Mouse (Mus musculus) intestine, embryonic 15.5 days (tissue): ENCODE data around the gene Scrt2. TPM values are rescaled to one million over a fixed set of nuclear protein-coding genes. Genes with fewer than 3 reads are reported as not detected.
A peak's percentile ranks its signal among the peaks of the same experiment; 100 is the strongest.
"Not testable (repeated sequence)": the region's sequence is repeated elsewhere in the genome, so short reads cannot be mapped to it uniquely, and the experiment has no call there.

Experiments used
- ATAC-seq: fragments of 200-750 bp; cut with Nextera tagmentation; 2 replicates; pipeline ENCODE4 v1.8.0; 2017; ENCODE audit warnings: moderate TSS enrichment, moderate library complexity
- H3K27ac ChIP-seq: fragments of 300-500 bp; sonication (generic); 2 replicates; pipeline ENCODE4 v1.5.1; 2015; ENCODE audit warnings: mild to moderate bottlenecking, inconsistent platforms
- H3K27me3 ChIP-seq: fragments of 300-500 bp; sonication (generic); replicated peaks from 2 replicates; pipeline ENCODE4 v1.6.1; 2015; ENCODE audit warnings: inconsistent platforms
- H3K36me3 ChIP-seq: fragments of 300-500 bp; sonication (generic); 2 replicates; pipeline ENCODE4 v1.6.1; 2015; ENCODE audit warnings: inconsistent platforms
- H3K4me1 ChIP-seq: fragments of 300-500 bp; sonication (generic); replicated peaks from 2 replicates; pipeline ENCODE4 v1.6.1; 2015; ENCODE audit warnings: inconsistent platforms
- H3K4me2 ChIP-seq: fragments of 300-500 bp; sonication (generic); replicated peaks from 2 replicates; pipeline ENCODE4 v1.6.1; 2015; ENCODE audit warnings: mild to moderate bottlenecking, inconsistent platforms
- H3K4me3 ChIP-seq: fragments of 300-500 bp; sonication (generic); replicated peaks from 2 replicates; pipeline ENCODE4 v1.5.1; 2015; ENCODE audit warnings: inconsistent platforms
- H3K9ac ChIP-seq: fragments of 300-500 bp; sonication (generic); 2 replicates; pipeline ENCODE4 v1.6.1; 2015; ENCODE audit warnings: inconsistent platforms
- H3K9me3 ChIP-seq: fragments of 300-500 bp; sonication (generic); 2 replicates; pipeline ENCODE4 v1.6.1; 2016; ENCODE audit warnings: inconsistent platforms
- WGBS: fragments of 180-500 bp; shearing (Covaris S2); methylation state at CpG from one replicate; pipeline ENCODE4 v1.1.7; 2015; 5-methylcytosine and 5-hydroxymethylcytosine counted together
- polyA plus RNA-seq: library from polyadenylated mRNA; unstranded; fragments of >200 nt; fragmentation: Nextera tagmentation; extraction: Ambion mirVana; gene quantifications from 2 replicates; pipeline ENCODE4 v1.2.1, GENCODE M21; 2015

Gene Scrt2
- polyA plus RNA-seq, 1 experiment from 2014 or later, result 0.04 TPM

DNA sequence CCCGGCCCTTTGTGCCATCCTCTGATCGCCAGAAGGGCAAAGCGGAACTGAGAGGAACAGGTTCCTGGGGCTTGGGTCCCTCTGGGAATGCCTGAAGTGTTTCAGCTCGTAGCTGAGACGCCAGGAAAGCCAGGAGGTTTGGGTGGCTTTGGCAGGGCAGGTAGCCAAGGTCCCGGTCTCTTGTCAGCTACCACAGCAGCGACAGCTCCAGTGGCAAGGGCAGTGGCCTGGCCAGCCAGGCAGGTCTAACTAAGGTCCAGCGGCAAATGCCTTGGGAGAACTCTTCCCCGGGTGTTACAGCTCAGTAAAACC lies 24.1 kb upstream of the Scrt2 start:
- WGBS, result 73% methylated on average over 9 of the region's 9 CpGs
- Histone ChIP-seq H3K27me3 (0 out of 2 replicates have a peak, but pooled peaks cover 5% of the 10 kb centered on the region), H3K4me3 (no peak overlapping the region), H3K27ac (no peak overlapping the region), H3K36me3 (no peaks in the 10 kb centered on the region), H3K4me2 (no peak overlapping the region), H3K4me1 (no peaks in the 10 kb centered on the region), H3K9ac (no peak overlapping the region), H3K9me3 (no peaks in the 10 kb centered on the region)
- no peak for ATAC-seq

DNA sequence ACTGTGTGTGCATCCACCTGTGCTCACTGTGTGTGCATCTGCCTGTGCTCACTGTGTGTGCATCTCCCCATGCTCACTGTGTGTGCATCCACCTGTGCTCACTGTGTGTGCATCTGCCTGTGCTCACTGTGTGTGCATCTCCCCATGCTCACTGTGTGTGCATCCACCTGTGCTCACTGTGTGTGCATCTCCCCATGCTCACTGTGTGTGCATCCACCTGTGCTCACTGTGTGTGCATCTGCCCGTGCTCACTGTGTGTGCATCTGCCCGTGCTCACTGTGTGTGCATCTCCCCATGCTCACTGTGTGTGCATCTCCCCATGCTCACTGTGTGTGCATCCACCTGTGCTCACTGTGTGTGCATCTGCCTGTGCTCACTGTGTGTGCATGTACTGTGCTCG lies 18.5 kb upstream of the Scrt2 start:
- H3K4me2 ChIP-seq, ATAC-seq, H3K9me3 ChIP-seq, H3K4me3 ChIP-seq, H3K27ac ChIP-seq, H3K36me3 ChIP-seq, H3K4me1 ChIP-seq, H3K9ac ChIP-seq, H3K27me3 ChIP-seq: not testable (repeated sequence)
- WGBS, result 93% methylated on average over 3 of the region's 3 CpGs

DNA sequence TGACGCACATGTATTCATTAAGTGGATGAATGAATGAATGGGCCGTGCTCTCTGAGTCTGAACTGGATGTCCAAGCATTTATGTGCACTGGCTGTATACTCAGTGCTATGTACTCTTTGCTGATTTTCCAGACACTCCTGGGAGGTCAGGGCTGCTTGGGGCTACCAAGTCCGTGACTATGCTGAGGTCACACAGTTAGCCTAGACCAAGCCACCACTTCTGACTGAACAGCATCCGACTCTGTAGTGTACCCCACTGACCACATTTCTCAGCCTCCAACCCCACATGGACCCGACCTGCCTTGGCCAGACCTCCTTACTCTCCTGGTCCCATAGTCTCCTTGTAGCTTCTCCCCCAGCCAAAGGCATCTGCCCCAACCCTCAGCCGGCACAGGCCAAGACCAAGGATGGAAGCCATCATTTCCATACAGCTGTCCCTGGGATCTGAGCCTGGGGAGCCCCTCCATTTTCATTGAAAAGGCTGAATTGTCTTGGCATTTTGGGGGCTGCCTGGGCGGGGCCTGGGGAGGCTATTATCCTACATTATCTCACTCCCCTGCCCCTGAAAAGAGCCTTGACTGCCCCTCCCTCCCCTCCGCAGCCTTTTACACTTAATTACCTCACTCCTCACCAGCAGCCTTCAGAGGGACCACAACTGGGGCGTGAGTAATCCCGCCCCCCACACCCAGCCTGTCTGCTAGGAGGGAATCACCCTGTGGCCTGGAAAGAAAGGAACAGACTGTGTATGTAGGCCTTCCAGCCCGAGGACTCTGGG lies 12.5 kb upstream of the Scrt2 start:
- WGBS, result 49% methylated on average over 11 of the region's 11 CpGs
- no peak overlapping the region for H3K9ac ChIP-seq
- no peaks in the 10 kb centered on the region for H3K9me3 ChIP-seq
- ATAC-seq, result no peak
- H3K36me3 ChIP-seq, result no peaks in the 10 kb centered on the region
- no peak overlapping the region for H3K27ac ChIP-seq
- H3K4me1 ChIP-seq, result no peaks in the 10 kb centered on the region
- H3K4me2 ChIP-seq, result no peak overlapping the region
- 0 out of 2 replicates have a peak, but pooled peaks cover 2% of the 10 kb centered on the region for H3K27me3 ChIP-seq
- H3K4me3 ChIP-seq, result no peak overlapping the region

DNA sequence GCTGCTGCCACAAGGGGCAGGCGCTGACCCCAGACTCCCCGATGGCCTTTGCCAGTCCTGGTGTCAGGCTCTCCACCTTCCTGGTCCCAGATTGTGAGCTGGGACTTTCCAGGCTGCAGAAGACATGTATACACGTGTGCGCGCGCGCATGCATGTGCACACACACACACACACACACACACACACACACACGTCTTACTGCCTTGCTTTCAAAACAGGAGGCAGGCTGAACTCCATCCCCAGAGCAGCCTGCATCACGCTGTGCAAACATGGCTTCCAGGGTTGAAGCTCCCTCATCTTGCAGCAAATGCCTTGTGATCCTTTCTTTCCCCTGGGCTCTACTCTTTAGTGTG lies 11.9 kb upstream of the Scrt2 start:
- no peak overlapping the region for H3K4me3 ChIP-seq
- H3K9ac ChIP-seq, result no peak overlapping the region
- H3K36me3 ChIP-seq, result no peaks in the 10 kb centered on the region
- ATAC-seq, result no peak
- H3K4me1 ChIP-seq, result no peaks in the 10 kb centered on the region
- H3K4me2 ChIP-seq, result no peak overlapping the region
- WGBS, result 64% methylated on average over 9 of the region's 9 CpGs
- 0 out of 2 replicates have a peak, but pooled peaks cover 5% of the 10 kb centered on the region for H3K27me3 ChIP-seq
- H3K9me3 ChIP-seq, result no peaks in the 10 kb centered on the region
- H3K27ac ChIP-seq, result no peak overlapping the region

DNA sequence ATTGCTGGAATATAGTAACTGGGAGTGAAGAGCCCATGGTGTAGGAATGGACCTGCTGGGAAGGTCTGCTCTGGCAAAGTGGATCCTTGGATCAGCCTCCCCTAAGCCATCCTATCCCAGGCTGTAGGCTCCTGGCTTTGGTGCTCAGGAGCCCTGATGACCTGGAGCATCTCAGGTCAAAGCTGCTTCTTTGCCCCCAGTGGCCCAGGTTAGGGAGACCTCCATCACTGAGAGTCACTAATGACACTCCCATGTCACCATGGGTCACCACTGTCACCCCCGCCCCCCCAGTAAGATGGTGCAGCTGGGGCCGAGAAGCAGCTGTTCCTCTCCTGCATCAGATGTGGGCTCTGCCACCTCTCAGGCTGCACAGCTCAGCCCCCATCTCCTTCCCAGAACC lies 11.4 kb upstream of the Scrt2 start:
- H3K4me2 ChIP-seq, result no peak overlapping the region
- no peaks in the 10 kb centered on the region for H3K36me3 ChIP-seq
- no peaks in the 10 kb centered on the region for H3K4me1 ChIP-seq
- ATAC-seq, result no peak
- H3K4me3 ChIP-seq, result no peak overlapping the region
- H3K9ac ChIP-seq, result no peak overlapping the region
- 72% methylated on average over 2 of the region's 2 CpGs for whole genome bisulfite sequencing
- H3K9me3 ChIP-seq, result no peaks in the 10 kb centered on the region
- 0 out of 2 replicates have a peak, but pooled peaks cover 7% of the 10 kb centered on the region for H3K27me3 ChIP-seq
- H3K27ac ChIP-seq, result no peak overlapping the region

DNA sequence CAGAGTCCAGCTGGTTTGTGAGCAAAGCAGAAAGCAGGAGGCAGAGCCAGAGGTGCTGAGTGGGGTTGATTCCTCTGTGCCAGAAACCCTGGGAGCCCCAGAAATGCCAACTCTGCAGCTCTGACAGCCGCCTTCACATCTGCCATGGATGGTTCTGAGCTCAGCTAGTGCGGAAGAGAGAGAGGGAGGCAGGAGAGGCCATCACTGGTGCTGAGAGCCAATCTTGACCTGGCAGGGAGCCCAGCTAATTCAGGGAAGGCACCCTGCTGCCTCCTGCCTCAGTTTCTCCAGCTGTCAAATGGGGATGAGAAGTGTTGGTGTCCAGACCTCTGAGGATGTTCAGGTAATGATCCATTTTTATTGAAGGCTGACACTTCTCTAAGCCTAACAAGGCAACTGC lies 6.8 kb upstream of the Scrt2 start:
- 75% methylated on average over 2 of the region's 2 CpGs for WGBS

DNA sequence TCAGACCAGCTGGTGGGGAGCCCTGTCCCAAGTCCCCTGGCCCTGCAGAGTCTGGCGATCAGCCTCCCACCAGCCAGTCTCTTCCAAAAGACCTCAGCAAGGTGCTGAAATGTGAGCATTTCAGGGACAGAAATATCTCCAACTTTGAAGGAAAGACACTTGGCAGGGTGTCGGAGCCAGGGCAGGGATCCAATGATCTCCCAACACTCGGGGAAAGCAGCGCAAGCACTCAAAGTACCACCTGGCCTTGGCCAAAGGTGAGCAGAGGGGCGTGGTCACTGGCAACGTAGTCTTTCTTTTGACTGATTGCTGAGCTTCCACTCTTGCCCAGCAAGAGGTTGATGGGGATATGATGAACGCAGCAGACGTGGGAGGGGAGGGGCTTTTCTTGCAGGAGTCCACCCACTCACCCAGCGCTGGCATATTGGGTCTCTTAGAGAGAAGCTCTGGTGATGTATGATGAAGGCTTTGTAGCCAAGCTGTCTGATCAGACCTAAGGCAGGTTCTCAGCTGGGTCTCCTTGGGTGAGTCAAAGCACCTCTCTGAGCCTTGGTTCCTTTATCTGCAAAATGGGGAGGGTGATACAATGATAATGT lies 5.9 kb upstream of the Scrt2 start:
- no peaks in the 10 kb centered on the region for H3K4me1 ChIP-seq
- no peaks in the 10 kb centered on the region for H3K9me3 ChIP-seq
- peaks cover 44% of the 10 kb centered on the region for H3K27me3 ChIP-seq
- H3K27ac ChIP-seq, result no peak overlapping the region
- H3K4me2 ChIP-seq, result no peak overlapping the region
- ATAC-seq, result no peak
- WGBS, result 39% methylated on average over 9 of the region's 9 CpGs
- no peaks in the 10 kb centered on the region for H3K36me3 ChIP-seq
- H3K4me3 ChIP-seq, result no peak overlapping the region
- H3K9ac ChIP-seq, result no peak overlapping the region

More for the DNA sequence above, 6.8 kb upstream of the Scrt2 start:
- Histone ChIP-seq H3K27ac (no peak overlapping the region), H3K4me1 (no peaks in the 10 kb centered on the region), H3K9ac (no peak overlapping the region), H3K36me3 (no peaks in the 10 kb centered on the region), H3K4me3 (no peak overlapping the region), H3K27me3 (peaks cover 40% of the 10 kb centered on the region), H3K9me3 (no peaks in the 10 kb centered on the region), H3K4me2 (no peak overlapping the region)
- no peak for ATAC-seq

DNA sequence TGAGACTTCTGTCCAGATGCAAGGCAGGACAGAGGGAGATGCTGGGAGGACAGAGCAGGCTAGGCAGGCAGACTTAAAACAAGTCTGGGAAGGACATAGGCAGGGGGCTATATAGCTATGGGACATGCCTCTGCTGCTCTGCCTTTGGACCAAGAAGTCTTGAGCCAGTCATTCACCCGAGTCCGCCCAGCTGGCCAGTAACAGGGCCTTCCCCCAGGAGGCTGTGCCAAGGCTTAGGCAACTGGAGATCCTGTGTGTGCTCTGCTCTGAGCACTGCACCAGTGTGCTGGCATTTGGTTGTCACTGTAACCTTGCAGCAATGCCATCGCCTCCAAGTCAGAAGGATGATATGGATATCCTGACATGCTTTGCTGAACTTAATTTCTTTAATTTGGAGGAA lies 4.0 kb upstream of the Scrt2 start:
- H3K9me3 ChIP-seq, result no peaks in the 10 kb centered on the region
- no peak overlapping the region for H3K4me3 ChIP-seq
- no peak overlapping the region for H3K4me2 ChIP-seq
- 78% methylated on average over 3 of the region's 3 CpGs for WGBS
- H3K4me1 ChIP-seq, result peaks cover 10% of the 10 kb centered on the region
- no peak overlapping the region for H3K9ac ChIP-seq
- H3K27ac ChIP-seq, result no peak overlapping the region
- no peak for ATAC-seq
- H3K36me3 ChIP-seq, result no peaks in the 10 kb centered on the region
- peaks cover 59% of the 10 kb centered on the region for H3K27me3 ChIP-seq

DNA sequence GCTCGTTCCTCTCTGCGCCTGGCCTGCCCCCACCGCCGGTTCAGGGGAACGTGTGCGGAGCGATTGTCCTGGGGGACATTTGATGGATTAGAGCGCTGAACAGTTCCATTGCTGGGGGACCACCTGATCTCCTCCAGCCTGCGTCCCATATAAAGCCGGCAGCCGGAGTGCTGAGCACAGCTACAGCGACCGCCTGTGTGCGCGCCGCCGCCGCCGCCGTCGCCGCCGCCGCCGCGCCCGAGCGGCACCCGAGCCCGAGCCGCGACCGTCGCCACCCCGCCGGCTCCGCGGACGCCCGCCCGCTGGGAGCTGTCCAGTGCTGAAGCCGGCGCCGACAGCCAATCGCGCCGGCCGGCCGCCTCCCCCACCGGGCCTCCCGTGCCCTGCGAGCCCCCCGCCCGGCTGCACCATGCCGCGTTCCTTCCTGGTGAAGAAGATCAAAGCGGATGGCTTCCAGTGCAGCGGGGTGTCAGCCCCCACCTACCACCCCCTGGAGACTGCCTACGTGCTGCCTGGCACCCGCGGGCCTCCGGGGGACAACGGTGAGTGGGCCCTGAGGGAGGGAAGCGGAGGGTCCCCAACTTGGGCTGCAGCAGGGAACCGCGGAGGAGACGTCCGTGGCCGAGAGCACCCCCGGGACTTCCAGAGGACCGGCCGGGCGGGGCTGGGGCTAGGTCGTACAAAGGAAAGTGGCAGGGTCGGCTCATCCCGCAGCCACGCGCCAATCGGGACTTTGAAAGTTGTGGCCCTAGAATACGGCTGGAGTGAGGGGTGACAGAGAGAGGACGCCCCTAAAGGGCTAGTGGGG lies 516 bp downstream of the Scrt2 start:
- under 1% methylated on average over 81 of the region's 81 CpGs for WGBS
- H3K4me1 ChIP-seq, result peaks cover 10% of the 10 kb centered on the region
- no peak overlapping the region for H3K27ac ChIP-seq
- H3K9me3 ChIP-seq, result no peaks in the 10 kb centered on the region
- H3K27me3 ChIP-seq, result peaks cover 66% of the 10 kb centered on the region
- H3K4me2 ChIP-seq, result peak overlapping the region; percentile 72
- no peaks in the 10 kb centered on the region for H3K36me3 ChIP-seq
- no peak overlapping the region for H3K9ac ChIP-seq
- peak overlapping the region; percentile 28 for H3K4me3 ChIP-seq
- peak; percentile 96 for ATAC-seq

DNA sequence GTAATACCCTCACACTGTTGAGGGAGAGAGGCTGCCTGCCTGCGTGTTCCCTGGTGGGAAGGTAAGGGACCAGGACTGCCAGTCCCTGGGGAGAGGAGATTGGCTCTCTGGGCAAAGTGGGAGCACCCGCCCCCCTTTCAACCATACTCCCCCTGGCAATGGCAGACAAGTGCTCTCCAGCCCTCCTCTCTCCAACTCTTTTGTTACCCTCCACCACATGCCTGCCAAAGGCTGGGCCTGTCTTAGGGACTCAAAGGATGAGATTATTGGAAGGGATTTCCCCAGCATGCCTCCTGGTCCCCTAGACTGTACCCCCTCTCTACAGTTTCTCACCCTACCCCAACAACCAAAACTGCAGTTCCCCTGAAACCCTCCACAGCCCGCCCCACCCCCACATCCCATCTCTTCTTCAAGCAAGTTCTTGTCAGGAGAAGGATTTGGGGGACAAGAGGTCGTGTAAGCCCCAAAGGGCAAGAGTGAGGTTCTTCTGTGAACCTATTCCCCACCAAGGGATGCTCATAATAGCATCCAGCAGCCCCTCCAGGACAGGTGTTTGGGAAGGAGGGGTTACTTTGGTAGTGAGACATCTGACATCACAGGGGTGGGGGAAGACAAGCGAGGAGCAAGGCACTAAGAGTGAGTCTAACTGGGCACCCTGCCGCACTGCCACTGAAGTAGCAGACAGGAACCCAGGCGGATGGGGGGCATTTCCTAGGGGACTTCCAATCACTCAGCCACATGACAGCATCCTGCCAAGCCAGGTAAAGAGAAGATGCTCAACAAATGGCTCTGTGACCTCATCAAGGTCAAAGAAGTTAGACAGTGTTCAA lies 1.3 kb downstream of the Scrt2 start:
- no peak overlapping the region for H3K27ac ChIP-seq
- H3K36me3 ChIP-seq, result no peaks in the 10 kb centered on the region
- peak overlapping the region; percentile 28; the same call in 1 of the 2 replicates for H3K4me3 ChIP-seq
- peak overlapping the region; percentile 72 for H3K4me2 ChIP-seq
- no peak overlapping the region for H3K9ac ChIP-seq
- 28% methylated on average over 7 of the region's 7 CpGs for WGBS
- peaks cover 60% of the 10 kb centered on the region for H3K27me3 ChIP-seq
- no peaks in the 10 kb centered on the region for H3K9me3 ChIP-seq
- peaks cover 10% of the 10 kb centered on the region for H3K4me1 ChIP-seq
- no peak for ATAC-seq

DNA sequence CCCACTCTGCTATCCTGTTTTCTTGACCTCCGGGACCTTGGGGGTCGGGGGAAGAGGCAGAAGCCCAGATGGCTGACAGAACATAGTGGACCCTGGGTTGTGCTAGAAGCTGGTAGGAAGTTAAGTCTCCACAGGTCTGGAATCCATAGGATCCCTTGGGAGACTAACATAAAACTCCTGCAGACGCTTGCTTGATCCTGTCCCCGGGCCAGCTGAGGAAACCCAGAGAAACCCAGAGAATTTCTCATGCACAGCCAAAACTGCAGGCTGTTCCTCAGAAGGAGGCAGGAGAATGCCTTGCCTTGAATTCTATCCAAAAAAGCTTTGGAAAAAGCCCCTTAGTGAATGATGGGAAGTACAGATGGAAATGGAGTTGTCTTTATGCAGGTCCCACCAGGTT lies 2.1 kb downstream of the Scrt2 start:
- H3K36me3 ChIP-seq, result no peaks in the 10 kb centered on the region
- WGBS, result 70% methylated on average over 4 of the region's 4 CpGs
- H3K4me1 ChIP-seq, result peaks cover 10% of the 10 kb centered on the region
- no peak overlapping the region for H3K27ac ChIP-seq
- no peak overlapping the region for H3K4me3 ChIP-seq
- H3K9ac ChIP-seq, result no peak overlapping the region
- no peak for ATAC-seq
- no peak overlapping the region for H3K4me2 ChIP-seq
- no peaks in the 10 kb centered on the region for H3K9me3 ChIP-seq
- H3K27me3 ChIP-seq, result peaks cover 54% of the 10 kb centered on the region

DNA sequence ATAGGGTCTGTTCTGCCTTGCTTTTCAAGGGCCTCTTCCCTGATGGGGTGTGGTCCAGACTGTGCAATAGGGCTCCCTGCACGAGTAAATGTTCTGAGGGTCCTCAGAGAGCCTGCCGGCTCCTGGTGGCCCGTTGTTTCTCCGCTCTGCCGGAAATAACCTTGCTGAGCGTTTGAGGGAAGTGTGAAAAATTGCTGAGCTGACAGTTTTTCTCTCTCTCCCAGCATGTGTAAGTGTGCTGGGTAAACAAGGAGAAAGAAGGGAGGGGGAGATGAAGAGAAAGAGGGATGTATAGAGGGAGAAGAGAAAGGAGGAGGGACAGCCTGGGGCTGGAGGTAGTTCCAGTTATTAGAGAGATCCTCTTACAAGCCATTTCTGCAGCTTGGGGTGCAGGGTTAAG lies 3.0 kb downstream of the Scrt2 start:
- H3K9ac ChIP-seq, result no peak overlapping the region
- no peaks in the 10 kb centered on the region for H3K9me3 ChIP-seq
- H3K4me1 ChIP-seq, result peaks cover 10% of the 10 kb centered on the region
- no peaks in the 10 kb centered on the region for H3K36me3 ChIP-seq
- ATAC-seq, result no peak
- peaks cover 45% of the 10 kb centered on the region for H3K27me3 ChIP-seq
- H3K27ac ChIP-seq, result no peak overlapping the region
- WGBS, result 46% methylated on average over 6 of the region's 6 CpGs
- no peak overlapping the region for H3K4me2 ChIP-seq
- H3K4me3 ChIP-seq, result no peak overlapping the region
